Mouse (Mus musculus) limb, embryonic 12.5 days (tissue): ENCODE measurements around the gene Bend5. TPM values are rescaled to one million over a fixed set of nuclear protein-coding genes. Genes with fewer than 3 reads are reported as not detected.

ENCODE experiments used
- ATAC-seq: fragments of 200-750 bp; cut with Nextera tagmentation; 2 replicates; pipeline ENCODE4 v1.8.0; 2017; ENCODE audit warnings: low read depth, moderate TSS enrichment; ENCODE audit not compliant: insufficient number of reproducible peaks, insufficient read depth, low FRiP score, low TSS enrichment
- H3K27ac ChIP-seq: fragments of 300-500 bp; sonication (generic); 2 replicates; pipeline ENCODE4 v1.5.1; 2016; ENCODE audit warnings: mild to moderate bottlenecking, moderate library complexity
- H3K27me3 ChIP-seq: fragments of 300-500 bp; sonication (generic); 2 replicates; pipeline ENCODE4 v1.6.1; 2016; ENCODE audit warnings: mild to moderate bottlenecking, moderate library complexity
- H3K36me3 ChIP-seq: fragments of 300-500 bp; sonication (generic); 2 replicates; pipeline ENCODE4 v1.6.1; 2016; ENCODE audit warnings: mild to moderate bottlenecking, moderate library complexity
- H3K4me1 ChIP-seq: fragments of 300-500 bp; sonication (generic); replicated peaks from 2 replicates; pipeline ENCODE4 v1.6.1; 2016
- H3K4me2 ChIP-seq: fragments of 300-500 bp; sonication (generic); 2 replicates; pipeline ENCODE4 v1.6.1; 2016; ENCODE audit warnings: mild to moderate bottlenecking, moderate library complexity
- H3K4me3 ChIP-seq: fragments of 300-500 bp; sonication (generic); replicated peaks from 2 replicates; pipeline ENCODE4 v1.5.1; 2016; ENCODE audit warnings: mild to moderate bottlenecking
- H3K9ac ChIP-seq: fragments of 300-500 bp; sonication (generic); replicated peaks from 2 replicates; pipeline ENCODE4 v1.6.1; 2016; ENCODE audit warnings: mild to moderate bottlenecking, moderate library complexity
- H3K9me3 ChIP-seq: fragments of 300-500 bp; sonication (generic); 2 replicates; pipeline ENCODE4 v1.6.1; 2016; ENCODE audit warnings: mild to moderate bottlenecking, moderate library complexity
- WGBS: fragments of 180-500 bp; shearing (Covaris S2); methylation state at CpG from one replicate; pipeline ENCODE4 v1.1.7; 2016; 5-methylcytosine and 5-hydroxymethylcytosine counted together
- polyA plus RNA-seq: library from polyadenylated mRNA; unstranded; fragments of >200 nt; fragmentation: Nextera tagmentation; extraction: Ambion mirVana; gene quantifications from 2 replicates; pipeline ENCODE4 v1.2.1, GENCODE M21; 2016

The Bend5 gene
- polyA plus RNA-seq, 1 experiment from 2014 or later: 46.0 TPM

- 38% methylated on average over 5 of the region's 5 CpGs for WGBS
- no peak for ATAC-seq
- H3K27me3 ChIP-seq: no peaks in the 10 kb centered on the region
- H3K4me3 ChIP-seq: no peak overlapping the region
- H3K9me3 ChIP-seq: no peaks in the 10 kb centered on the region
- H3K36me3 ChIP-seq: peaks cover 73% of the 10 kb centered on the region
- no peak overlapping the region for H3K4me2 ChIP-seq
- no peak overlapping the region for H3K27ac ChIP-seq
- no peak overlapping the region for H3K9ac ChIP-seq
- 0 out of 2 replicates have a peak, but pooled peaks cover 13% of the 10 kb centered on the region for H3K4me1 ChIP-seq
These were observed 42.8 kb downstream of the Bend5 start for GRCm38 (mm10) chr4:111457568-111457967.

DNA sequence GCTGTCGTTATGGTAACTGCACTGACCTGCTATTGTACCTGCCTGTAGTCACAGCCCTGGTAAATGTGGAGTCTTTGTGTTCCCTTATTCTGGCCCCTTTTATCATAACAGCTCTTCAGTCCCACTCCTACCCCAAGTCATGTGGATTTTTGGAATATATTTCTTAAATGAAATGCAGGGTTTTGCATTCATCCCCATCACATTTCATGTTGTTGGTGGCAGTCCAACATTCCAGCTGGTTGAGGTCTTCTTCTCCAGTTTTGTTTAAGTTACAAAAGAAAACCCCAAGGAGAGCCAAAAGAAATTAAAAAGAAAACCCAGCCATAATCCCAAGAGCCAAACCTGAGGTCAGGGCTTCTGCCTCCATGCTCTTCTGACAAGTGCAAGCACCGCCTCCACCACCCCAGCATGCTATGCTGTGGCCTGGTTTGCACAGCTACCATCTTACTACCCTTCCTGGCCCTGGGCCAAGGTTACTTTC is 52.5 kb downstream of the Bend5 start:
- no peaks in the 10 kb centered on the region; the same call in 1 of the 2 replicates for H3K4me1 ChIP-seq
- ATAC-seq: no peak
- H3K4me2 ChIP-seq: no peak overlapping the region
- WGBS: 79% methylated on average over 2 of the region's 2 CpGs
- H3K9me3 ChIP-seq: no peaks in the 10 kb centered on the region
- H3K4me3 ChIP-seq: no peak overlapping the region
- H3K36me3 ChIP-seq: no peaks in the 10 kb centered on the region
- no peak overlapping the region for H3K9ac ChIP-seq
- no peaks in the 10 kb centered on the region for H3K27me3 ChIP-seq
- H3K27ac ChIP-seq: no peak overlapping the region

- no peaks in the 10 kb centered on the region for H3K27me3 ChIP-seq
- no peak overlapping the region for H3K27ac ChIP-seq
- no peaks in the 10 kb centered on the region for H3K36me3 ChIP-seq
- H3K4me3 ChIP-seq: no peak overlapping the region
- ATAC-seq: no peak
- peaks cover 5% of the 10 kb centered on the region; the same call in 1 of the 2 replicates for H3K4me1 ChIP-seq
- no peaks in the 10 kb centered on the region for H3K9me3 ChIP-seq
- no peak overlapping the region for H3K9ac ChIP-seq
- WGBS: 87% methylated on average over 4 of the region's 4 CpGs
- no peak overlapping the region for H3K4me2 ChIP-seq
These were observed 53.0 kb downstream of the Bend5 start for GRCm38 (mm10) chr4:111467796-111468195.

GRCm38 (mm10) chr4:111469847-111470246 is 55.0 kb downstream of the Bend5 start:
- H3K4me1 ChIP-seq: peaks cover 8% of the 10 kb centered on the region; the same call in 1 of the 2 replicates
- no peak overlapping the region for H3K4me2 ChIP-seq
- WGBS: 75% methylated on average over 2 of the region's 2 CpGs
- no peak overlapping the region for H3K4me3 ChIP-seq
- no peaks in the 10 kb centered on the region for H3K27me3 ChIP-seq
- no peaks in the 10 kb centered on the region for H3K36me3 ChIP-seq
- no peak overlapping the region for H3K27ac ChIP-seq
- no peak overlapping the region for H3K9ac ChIP-seq
- ATAC-seq: no peak
- H3K9me3 ChIP-seq: no peaks in the 10 kb centered on the region

- Histone ChIP-seq H3K27ac (no peak overlapping the region), H3K27me3 (no peaks in the 10 kb centered on the region), H3K4me3 (no peak overlapping the region), H3K9ac (no peak overlapping the region), H3K9me3 (no peaks in the 10 kb centered on the region), H3K36me3 (no peaks in the 10 kb centered on the region), H3K4me1 (peaks cover 8% of the 10 kb centered on the region; the same call in 1 of the 2 replicates), H3K4me2 (no peak overlapping the region)
- no peak for ATAC-seq
- 76% methylated on average over 3 of the region's 3 CpGs for WGBS
These were observed 56.9 kb downstream of the Bend5 start for GRCm38 (mm10) chr4:111471726-111472125.

DNA sequence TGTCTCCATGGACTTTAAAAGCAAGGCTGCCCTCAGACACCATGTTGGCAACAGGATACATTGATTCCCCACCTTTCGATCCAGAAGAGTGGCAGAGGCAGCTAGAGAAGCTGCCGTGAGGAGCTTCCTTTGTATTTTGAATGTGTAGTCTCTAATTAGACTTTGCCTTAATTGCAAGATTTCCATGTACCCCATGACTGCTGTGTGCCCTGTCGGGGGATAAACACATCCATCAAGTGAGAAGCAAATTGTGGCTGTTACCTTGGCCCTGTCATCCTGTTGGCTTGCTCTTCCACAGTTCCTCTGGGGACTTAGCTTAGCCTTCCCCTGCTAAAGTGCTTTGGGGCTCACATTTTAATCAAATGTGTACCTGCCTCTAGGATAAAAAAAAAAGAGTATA is 57.7 kb downstream of the Bend5 start:
- no peak overlapping the region for H3K4me2 ChIP-seq
- peaks cover 8% of the 10 kb centered on the region; the same call in 1 of the 2 replicates for H3K4me1 ChIP-seq
- H3K27me3 ChIP-seq: no peaks in the 10 kb centered on the region
- no peak overlapping the region for H3K4me3 ChIP-seq
- no peaks in the 10 kb centered on the region for H3K36me3 ChIP-seq
- 0 out of 2 replicates have a peak overlapping the region, but pooled peaks have one; percentile 5 for H3K27ac ChIP-seq
- no peak for ATAC-seq
- H3K9me3 ChIP-seq: no peaks in the 10 kb centered on the region
- WGBS: 63% methylated on average over 3 of the region's 3 CpGs
- H3K9ac ChIP-seq: no peak overlapping the region

DNA sequence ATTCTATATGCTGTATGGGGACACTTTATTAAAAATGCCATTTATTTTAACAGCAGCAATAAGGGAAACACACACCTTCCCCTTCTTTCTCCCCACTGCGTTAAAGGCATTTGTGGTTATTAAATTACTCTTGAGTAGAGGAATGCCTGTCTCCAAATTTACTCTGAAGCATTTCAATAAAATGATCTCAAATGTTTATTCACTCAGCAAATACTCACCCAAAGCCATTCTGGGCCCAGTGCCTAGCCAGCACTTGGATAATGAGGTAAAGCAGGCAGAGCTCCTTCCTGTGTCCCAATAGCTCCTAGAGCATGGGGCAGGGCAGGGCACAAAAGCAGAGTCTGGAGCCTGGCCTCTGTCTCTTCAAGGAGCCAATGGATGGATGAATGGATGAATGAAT is 58.2 kb downstream of the Bend5 start:
- Histone ChIP-seq H3K27ac (no peak overlapping the region), H3K9me3 (no peaks in the 10 kb centered on the region), H3K36me3 (no peaks in the 10 kb centered on the region), H3K4me2 (no peak overlapping the region), H3K4me3 (no peak overlapping the region), H3K27me3 (no peaks in the 10 kb centered on the region), H3K9ac (no peak overlapping the region), H3K4me1 (peaks cover 8% of the 10 kb centered on the region; the same call in 1 of the 2 replicates)
- WGBS: 50% methylated on average over 1 of the region's 1 CpGs
- no peak for ATAC-seq

DNA sequence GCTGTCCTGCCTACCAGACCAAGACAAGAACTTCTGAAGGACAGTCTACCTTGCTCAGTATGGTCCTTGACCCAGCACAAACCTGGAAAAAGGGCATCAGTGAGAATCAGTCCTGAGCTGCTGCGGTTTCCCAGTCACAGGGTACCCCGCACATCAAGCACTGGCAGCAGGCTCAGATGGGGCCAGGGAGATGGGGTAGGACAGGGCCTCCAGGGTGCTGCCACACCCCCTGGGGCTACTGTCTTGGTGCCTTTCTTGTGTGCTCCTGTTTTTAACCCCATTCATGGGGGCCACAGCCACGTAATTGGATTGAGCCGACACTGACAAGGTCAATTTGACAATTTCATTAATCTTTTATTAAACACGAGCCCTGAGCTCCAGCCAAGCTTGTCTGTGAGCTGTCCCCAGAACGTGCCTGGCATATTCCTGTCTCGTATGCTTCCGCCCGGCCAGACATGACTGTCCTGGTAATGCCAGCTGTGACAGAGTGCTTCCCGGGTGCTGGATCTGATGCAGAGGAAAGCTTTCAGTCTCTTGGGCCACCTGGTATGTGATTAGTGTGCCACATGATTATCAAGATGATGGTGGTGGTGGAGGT is 60.7 kb downstream of the Bend5 start:
- no peaks in the 10 kb centered on the region for H3K9me3 ChIP-seq
- H3K27me3 ChIP-seq: no peaks in the 10 kb centered on the region
- 73% methylated on average over 10 of the region's 10 CpGs for WGBS
- H3K4me3 ChIP-seq: no peak overlapping the region
- H3K4me2 ChIP-seq: no peak overlapping the region
- ATAC-seq: no peak
- no peaks in the 10 kb centered on the region for H3K36me3 ChIP-seq
- no peak overlapping the region for H3K27ac ChIP-seq
- H3K9ac ChIP-seq: no peak overlapping the region
- peaks cover 8% of the 10 kb centered on the region; the same call in 1 of the 2 replicates for H3K4me1 ChIP-seq

GRCm38 (mm10) chr4:111477507-111477906 is 62.7 kb downstream of the Bend5 start:
- no peak for ATAC-seq
- H3K4me3 ChIP-seq: no peak overlapping the region
- H3K9ac ChIP-seq: no peak overlapping the region
- no peaks in the 10 kb centered on the region for H3K27me3 ChIP-seq
- peaks cover 7% of the 10 kb centered on the region; the same call in 1 of the 2 replicates for H3K4me1 ChIP-seq
- no peak overlapping the region for H3K4me2 ChIP-seq
- WGBS: 47% methylated on average over 4 of the region's 4 CpGs
- H3K9me3 ChIP-seq: no peaks in the 10 kb centered on the region
- H3K27ac ChIP-seq: no peak overlapping the region
- H3K36me3 ChIP-seq: no peaks in the 10 kb centered on the region

DNA sequence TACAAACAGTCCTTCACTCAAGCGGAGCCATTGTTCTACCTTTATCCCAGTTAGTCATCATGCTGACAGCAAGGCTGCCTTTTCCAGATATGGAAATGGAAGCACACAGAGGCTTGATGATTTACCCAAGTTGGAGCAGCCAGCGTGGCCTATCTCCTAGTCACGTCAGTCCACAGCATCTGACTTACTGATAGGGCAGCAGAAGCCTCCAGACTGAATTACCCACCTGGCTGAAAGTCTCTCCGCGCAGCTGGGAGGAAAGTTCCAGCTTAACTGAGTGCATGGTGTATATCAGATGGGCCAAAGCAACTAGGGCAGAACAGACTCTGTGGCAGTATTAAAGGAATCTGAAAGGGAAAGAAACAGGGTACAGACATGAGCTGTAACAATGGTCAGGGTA is 68.7 kb downstream of the Bend5 start:
- no peaks in the 10 kb centered on the region for H3K9me3 ChIP-seq
- no peak overlapping the region for H3K9ac ChIP-seq
- 84% methylated on average over 5 of the region's 5 CpGs for WGBS
- peaks cover 17% of the 10 kb centered on the region; the same call in 1 of the 2 replicates for H3K4me1 ChIP-seq
- no peak overlapping the region for H3K4me2 ChIP-seq
- H3K36me3 ChIP-seq: no peaks in the 10 kb centered on the region
- H3K4me3 ChIP-seq: no peak overlapping the region
- no peaks in the 10 kb centered on the region for H3K27me3 ChIP-seq
- no peak for ATAC-seq
- no peak overlapping the region for H3K27ac ChIP-seq

GRCm38 (mm10) chr4:111485189-111485588 is 70.4 kb downstream of the Bend5 start:
- peaks cover 17% of the 10 kb centered on the region; the same call in 1 of the 2 replicates for H3K4me1 ChIP-seq
- ATAC-seq: no peak
- no peaks in the 10 kb centered on the region for H3K36me3 ChIP-seq
- no peaks in the 10 kb centered on the region for H3K27me3 ChIP-seq
- no peak overlapping the region for H3K9ac ChIP-seq
- H3K4me3 ChIP-seq: no peak overlapping the region
- H3K9me3 ChIP-seq: no peaks in the 10 kb centered on the region
- H3K27ac ChIP-seq: no peak overlapping the region
- H3K4me2 ChIP-seq: no peak overlapping the region
- 48% methylated on average over 5 of the region's 5 CpGs for WGBS

DNA sequence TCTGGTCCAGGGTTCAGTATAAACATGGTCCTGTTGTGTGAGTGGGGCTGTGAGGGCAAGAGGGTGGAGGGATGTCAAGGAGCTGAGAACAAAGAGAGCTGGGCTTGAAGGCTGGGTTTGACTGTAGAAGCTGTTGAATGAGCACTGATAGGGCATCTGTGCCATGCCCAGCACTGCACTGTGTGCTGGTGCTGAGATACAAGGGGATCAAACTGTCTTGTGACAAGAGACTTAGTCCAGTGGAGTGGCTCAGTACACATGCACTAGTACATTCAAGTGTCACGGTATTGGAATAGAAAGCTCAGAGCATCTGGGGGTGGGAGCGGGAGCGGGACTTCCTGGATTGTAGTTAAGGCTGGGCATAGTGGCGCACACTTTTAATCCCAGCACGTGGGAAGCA is 71.4 kb downstream of the Bend5 start:
- Histone ChIP-seq H3K27ac (no peak overlapping the region), H3K4me1 (peaks cover 17% of the 10 kb centered on the region; the same call in 1 of the 2 replicates), H3K4me2 (no peak overlapping the region), H3K36me3 (no peaks in the 10 kb centered on the region), H3K9ac (no peak overlapping the region), H3K9me3 (no peaks in the 10 kb centered on the region), H3K4me3 (no peak overlapping the region), H3K27me3 (no peaks in the 10 kb centered on the region)
- 51% methylated on average over 5 of the region's 5 CpGs for WGBS
- ATAC-seq: no peak
